Mouse (Mus musculus): ENCODE data around the gene Lat2. TPM values are rescaled to one million over a fixed set of nuclear protein-coding genes. Genes with fewer than 3 reads are reported as not detected.

The Lat2 gene
- polyA plus RNA-seq, 1 experiment from 2014 or later = 0.65 TPM

GRCm38 (mm10) chr5:134576517-134577220, 38.2 kb downstream of the Lat2 start:
- ATAC-seq (no peak), DNase-seq (ENCODE audit: low read depth, low spot score) (no peak)
- POLR2A ChIA-PET = interaction anchor here (0.6 to 1.7 kb wide), 2 partner anchors 21 to 22 kb away, joined by 3 to 4 read pairs; no protein-coding TSS in a partner anchor
- in situ Hi-C loops (cut with MboI; ENCODE audit: low pct_unique_long_range_greater_than_20kb) = no loop called here
- peak; percentile 52 for TF ChIP-seq CTCF (IDR thresholded peaks at IDR 0.05)
- CTCF ChIA-PET = interaction anchor here (0.7 to 1.7 kb wide), 2 partner anchors 22 to 82 kb away, joined by 3 to 4 read pairs; no protein-coding TSS in a partner anchor
- H3K27me3 ChIP-seq = no peaks in the 10 kb centered on the region

GRCm38 (mm10) chr5:134575833-134576232, 39.0 kb downstream of the Lat2 start:
- DNase-seq (ENCODE audit: low read depth, low spot score) (no peak), ATAC-seq (no peak)
- in situ Hi-C loops (cut with MboI; ENCODE audit: low pct_unique_long_range_greater_than_20kb) = no loop called here
- ChIA-PET POLR2A (interaction anchor here (1.7 kb wide), 1 partner anchor 21 kb away, joined by 4 read pairs; no protein-coding TSS in a partner anchor), CTCF (interaction anchor here (1.0 to 1.1 kb wide), 2 partner anchors 9 to 75 kb away, joined by 3 to 6 read pairs; no protein-coding TSS in a partner anchor)
- H3K27me3 ChIP-seq = no peaks in the 10 kb centered on the region
- no peak for TF ChIP-seq CTCF (IDR thresholded peaks at IDR 0.05)

GRCm38 (mm10) chr5:134572508-134573214, 42.2 kb downstream of the Lat2 start:
- no peaks in the 10 kb centered on the region for H3K27me3 ChIP-seq
- POLR2A ChIA-PET = interaction anchor here (0.9 kb wide), 1 partner anchor 20 kb away, joined by 3 read pairs; no protein-coding TSS in a partner anchor
- DNase-seq (ENCODE audit: low read depth, low spot score) (no peak), ATAC-seq (no peak)
- TF ChIP-seq CTCF (IDR thresholded peaks at IDR 0.05) = no peak
- CTCF ChIA-PET = interaction anchor here (0.8 to 3.3 kb wide), 4 partner anchors 10 to 73 kb away, joined by 3 to 15 read pairs (median 6); partner anchors contain the start of genes Clip2 and Rfc2
- in situ Hi-C loops (cut with MboI; ENCODE audit: low pct_unique_long_range_greater_than_20kb) = no loop called here

- ATAC-seq (no peak), DNase-seq (ENCODE audit: low read depth, low spot score) (no peak)
- in situ Hi-C loops (cut with MboI; ENCODE audit: low pct_unique_long_range_greater_than_20kb) = no loop called here
- CTCF ChIA-PET = interaction anchor here (0.8 to 3.3 kb wide), 5 partner anchors 9 to 72 kb away, joined by 3 to 15 read pairs (median 4); partner anchors contain the start of genes Clip2 and Rfc2
- TF ChIP-seq CTCF (IDR thresholded peaks at IDR 0.05) = no peak
- no peaks in the 10 kb centered on the region for H3K27me3 ChIP-seq
- POLR2A ChIA-PET = interaction anchor here (0.7 to 0.9 kb wide), 2 partner anchors 19 to 39 kb away, joined by 3 read pairs; no protein-coding TSS in a partner anchor
Measured at GRCm38 (mm10) chr5:134571730-134572507, 42.9 kb downstream of the Lat2 start.

- TF ChIP-seq CTCF (IDR thresholded peaks at IDR 0.05) = no peak
- no peak for DNase-seq (ENCODE audit: low read depth, low spot score)
- H3K27me3 ChIP-seq = no peaks in the 10 kb centered on the region
- CTCF ChIA-PET = interaction anchor here (2.9 kb wide), 1 partner anchor 14 kb away, joined by 17 read pairs; no protein-coding TSS in a partner anchor
- POLR2A ChIA-PET = interaction anchor here (1.3 kb wide), 1 partner anchor 11 kb away, joined by 4 read pairs; no protein-coding TSS in a partner anchor
- in situ Hi-C loops (cut with MboI; ENCODE audit: low pct_unique_long_range_greater_than_20kb) = no loop called here
- no peak for ATAC-seq
Measured at GRCm38 (mm10) chr5:134568964-134569491, 45.8 kb downstream of the Lat2 start.

- POLR2A ChIA-PET = interaction anchor here (0.6 to 1.3 kb wide), 2 partner anchors 10 to 151 kb away, joined by 3 to 4 read pairs; no protein-coding TSS in a partner anchor
- TF ChIP-seq CTCF (IDR thresholded peaks at IDR 0.05) = no peak
- in situ Hi-C loops (cut with MboI; ENCODE audit: low pct_unique_long_range_greater_than_20kb) = no loop called here
Measured at GRCm38 (mm10) chr5:134568030-134568429, 46.8 kb downstream of the Lat2 start.

GRCm38 (mm10) chr5:134567445-134567844, 47.4 kb downstream of the Lat2 start:
- POLR2A ChIA-PET = interaction anchor here (0.6 to 1.3 kb wide), 2 partner anchors 10 to 150 kb away, joined by 3 to 4 read pairs; no protein-coding TSS in a partner anchor
- CTCF ChIA-PET = interaction anchor here (1.2 to 2.9 kb wide), 2 partner anchors 13 to 76 kb away, joined by 3 to 17 read pairs; no protein-coding TSS in a partner anchor

More at GRCm38 (mm10) chr5:134568030-134568429, 46.8 kb downstream of the Lat2 start:
- DNase-seq (ENCODE audit: low read depth, low spot score) (no peak), ATAC-seq (no peak)
- no peaks in the 10 kb centered on the region for H3K27me3 ChIP-seq
- CTCF ChIA-PET = interaction anchor here (1.2 to 2.9 kb wide), 2 partner anchors 13 to 77 kb away, joined by 3 to 17 read pairs; no protein-coding TSS in a partner anchor

GRCm38 (mm10) chr5:134565696-134566095, 49.1 kb downstream of the Lat2 start:
- TF ChIP-seq CTCF (IDR thresholded peaks at IDR 0.05) = no peak
- POLR2A ChIA-PET = no interaction called here
- CTCF ChIA-PET = no interaction called here
- H3K27me3 ChIP-seq = no peaks in the 10 kb centered on the region
- in situ Hi-C loops (cut with MboI; ENCODE audit: low pct_unique_long_range_greater_than_20kb) = no loop called here
- DNase-seq (ENCODE audit: low read depth, low spot score) (no peak), ATAC-seq (no peak)

More at GRCm38 (mm10) chr5:134567445-134567844, 47.4 kb downstream of the Lat2 start:
- H3K27me3 ChIP-seq = no peaks in the 10 kb centered on the region
- DNase-seq (ENCODE audit: low read depth, low spot score) (no peak), ATAC-seq (no peak)
- TF ChIP-seq CTCF (IDR thresholded peaks at IDR 0.05) = no peak
- in situ Hi-C loops (cut with MboI; ENCODE audit: low pct_unique_long_range_greater_than_20kb) = no loop called here

- POLR2A ChIA-PET = no interaction called here
- CTCF ChIA-PET = no interaction called here
- DNase-seq (ENCODE audit: low read depth, low spot score) (no peak), ATAC-seq (no peak)
- no peak for TF ChIP-seq CTCF (IDR thresholded peaks at IDR 0.05)
- H3K27me3 ChIP-seq = no peaks in the 10 kb centered on the region
- in situ Hi-C loops (cut with MboI; ENCODE audit: low pct_unique_long_range_greater_than_20kb) = no loop called here
Measured at GRCm38 (mm10) chr5:134564272-134564671, 50.6 kb downstream of the Lat2 start.
